Mouse (Mus musculus) midbrain, embryonic 11.5 days (tissue): ENCODE results near the gene Fbxl17. TPM values are rescaled to one million over a fixed set of nuclear protein-coding genes. Genes with fewer than 3 reads are reported as not detected.

Experiments
- ATAC-seq: fragments of 200-750 bp; cut with Nextera tagmentation; 2 replicates; pipeline ENCODE4 v1.8.0; 2017; ENCODE audit warnings: moderate TSS enrichment, moderate library complexity; ENCODE audit not compliant: low FRiP score
- DNase-seq: peaks from one replicate; pipeline ENCODE4 v3.0.0; 2015; ENCODE audit warnings: low spot score; ENCODE audit errors: missing footprints
- H3K27ac ChIP-seq: fragments of 300-500 bp; sonication (generic); 2 replicates; pipeline ENCODE4 v1.5.1; 2014; ENCODE audit warnings: low read depth, low read length
- H3K27me3 ChIP-seq: fragments of 300-500 bp; sonication (generic); 2 replicates; pipeline ENCODE4 v1.6.1; 2014; ENCODE audit warnings: mild to moderate bottlenecking, low read length, moderate library complexity, mixed read lengths; ENCODE audit not compliant: control insufficient read depth, insufficient read depth
- H3K36me3 ChIP-seq: fragments of 300-500 bp; sonication (generic); 2 replicates; pipeline ENCODE4 v1.6.1; 2014; ENCODE audit warnings: mild to moderate bottlenecking, low read length, moderate library complexity, mixed read lengths; ENCODE audit not compliant: control insufficient read depth, insufficient read depth
- H3K4me1 ChIP-seq: fragments of 300-500 bp; sonication (generic); 2 replicates; pipeline ENCODE4 v1.6.1; 2014; ENCODE audit warnings: low read length; ENCODE audit not compliant: control insufficient read depth, insufficient read depth
- H3K4me2 ChIP-seq: fragments of 300-500 bp; sonication (generic); 2 replicates; pipeline ENCODE4 v1.6.1; 2014; ENCODE audit warnings: mild to moderate bottlenecking, moderate library complexity
- H3K4me3 ChIP-seq: fragments of 300-500 bp; sonication (generic); 2 replicates; pipeline ENCODE4 v1.5.1; 2014; ENCODE audit warnings: low read depth, low read length
- H3K9ac ChIP-seq: fragments of 300-500 bp; sonication (generic); 2 replicates; pipeline ENCODE4 v1.6.1; 2014; ENCODE audit warnings: low read length
- H3K9me3 ChIP-seq: fragments of 300-500 bp; sonication (generic); 2 replicates; pipeline ENCODE4 v1.6.1; 2016; ENCODE audit warnings: low read length; ENCODE audit not compliant: control insufficient read depth
- WGBS: fragments of 180-500 bp; shearing (Covaris S2); extraction: QIAGEN DNeasy Blood & Tissue Kit; methylation state at CpG from one replicate; pipeline ENCODE4 v1.1.7; 2014; 5-methylcytosine and 5-hydroxymethylcytosine counted together
- polyA plus RNA-seq: library from polyadenylated mRNA; unstranded; fragments of >200 nt; fragmentation: Nextera tagmentation; extraction: Ambion mirVana; gene quantifications from 2 replicates; pipeline ENCODE4 v1.2.1, GENCODE M21; 2014

The Fbxl17 gene
- polyA plus RNA-seq, 1 experiment from 2014 or later = 15.8 TPM

DNA sequence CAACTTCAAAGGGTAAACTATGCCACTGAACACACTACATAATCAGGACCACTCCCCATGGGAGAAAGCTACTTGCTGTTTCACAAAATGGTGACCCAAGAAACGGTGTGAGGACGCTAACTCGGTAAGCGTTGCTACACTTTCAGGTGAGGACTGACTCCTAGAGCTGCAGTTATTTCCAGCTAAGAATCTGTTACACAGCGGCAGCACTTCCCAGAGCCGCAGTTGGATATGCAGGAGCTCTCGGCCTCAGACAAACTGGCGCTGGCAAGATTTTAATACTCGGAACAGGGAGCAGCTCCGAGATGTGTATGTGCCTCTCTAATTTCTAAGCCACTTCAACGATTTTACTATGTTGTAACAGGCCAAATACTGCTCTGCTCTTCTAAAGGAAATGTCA, 157.4 kb downstream of the Fbxl17 start:
- ATAC-seq = no peak
- no peak overlapping the region for H3K4me3 ChIP-seq
- no peak overlapping the region for H3K27ac ChIP-seq
- H3K36me3 ChIP-seq = 0 out of 2 replicates have a peak, but pooled peaks cover 3% of the 10 kb centered on the region
- DNase-seq = no peak
- H3K9ac ChIP-seq = no peak overlapping the region
- no peaks in the 10 kb centered on the region for H3K4me1 ChIP-seq
- H3K9me3 ChIP-seq = no peaks in the 10 kb centered on the region
- 90% methylated on average over 11 of the region's 11 CpGs for WGBS
- no peaks in the 10 kb centered on the region for H3K27me3 ChIP-seq
- no peak overlapping the region for H3K4me2 ChIP-seq

- Histone ChIP-seq H3K4me2 (no peak overlapping the region), H3K36me3 (no peaks in the 10 kb centered on the region), H3K9ac (no peak overlapping the region), H3K4me1 (no peaks in the 10 kb centered on the region), H3K9me3 (no peaks in the 10 kb centered on the region), H3K4me3 (no peak overlapping the region), H3K27ac (no peak overlapping the region), H3K27me3 (no peaks in the 10 kb centered on the region)
- ATAC-seq (no peak), DNase-seq (no peak)
- 94% methylated on average over 3 of the region's 3 CpGs for WGBS
Measured at GRCm38 (mm10) chr17:63341203-63341602, 158.6 kb downstream of the Fbxl17 start.

DNA sequence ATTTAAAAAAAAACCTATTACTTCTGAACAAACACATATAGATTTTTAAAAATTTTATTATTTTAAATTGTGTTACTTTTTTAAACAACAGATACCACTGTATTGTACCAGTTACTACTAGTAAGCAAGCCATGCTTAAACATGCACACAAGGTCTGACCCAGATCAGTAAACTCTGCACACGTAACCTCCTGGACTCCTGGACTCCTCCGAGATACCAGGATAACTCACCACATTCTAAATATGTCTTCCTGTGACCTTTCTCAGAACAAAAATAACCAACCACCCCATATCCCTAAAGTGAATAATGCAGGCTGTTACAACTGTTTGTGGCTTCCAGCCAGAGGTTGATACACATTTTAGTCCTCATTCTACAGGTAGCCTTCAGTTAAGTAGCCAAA, 170.9 kb downstream of the Fbxl17 start:
- Histone ChIP-seq H3K36me3 (no peaks in the 10 kb centered on the region), H3K27ac (no peak overlapping the region), H3K4me2 (no peak overlapping the region), H3K4me1 (no peaks in the 10 kb centered on the region), H3K9ac (no peak overlapping the region), H3K4me3 (no peak overlapping the region), H3K27me3 (no peaks in the 10 kb centered on the region), H3K9me3 (no peaks in the 10 kb centered on the region)
- no peak for ATAC-seq
- whole genome bisulfite sequencing = 91% methylated on average over 2 of the region's 2 CpGs
- no peak for DNase-seq

- Histone ChIP-seq H3K4me1 (peaks cover 4% of the 10 kb centered on the region; the same call in 1 of the 2 replicates), H3K4me2 (no peak overlapping the region), H3K27ac (no peak overlapping the region), H3K36me3 (no peaks in the 10 kb centered on the region), H3K9ac (no peak overlapping the region), H3K27me3 (no peaks in the 10 kb centered on the region), H3K4me3 (no peak overlapping the region), H3K9me3 (no peaks in the 10 kb centered on the region)
- no peak for DNase-seq
- no peak for ATAC-seq
- 91% methylated on average over 5 of the region's 5 CpGs for WGBS
Measured at GRCm38 (mm10) chr17:63326227-63326626, 173.6 kb downstream of the Fbxl17 start.

DNA sequence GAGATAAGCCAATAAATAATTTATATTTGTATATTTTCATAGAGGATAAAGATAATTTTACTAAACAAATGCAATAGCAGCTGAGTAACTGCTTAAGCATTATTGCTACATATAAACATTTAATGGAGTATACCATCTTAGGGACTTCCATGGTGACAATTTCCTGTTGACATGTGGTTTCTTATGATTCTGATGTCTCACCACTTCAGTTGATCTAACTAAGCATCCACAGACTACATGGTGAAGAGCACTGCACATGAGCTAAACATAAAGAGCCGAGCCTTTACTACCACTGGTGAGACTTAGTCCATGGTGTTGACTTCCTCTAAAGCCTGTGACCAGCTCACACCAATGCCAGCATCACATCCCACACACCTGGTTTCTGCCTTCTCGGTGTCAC, 175.1 kb downstream of the Fbxl17 start:
- no peak for DNase-seq
- no peaks in the 10 kb centered on the region for H3K27me3 ChIP-seq
- H3K4me3 ChIP-seq = no peak overlapping the region
- H3K27ac ChIP-seq = no peak overlapping the region
- no peaks in the 10 kb centered on the region for H3K9me3 ChIP-seq
- H3K36me3 ChIP-seq = no peaks in the 10 kb centered on the region
- 99% methylated on average over 2 of the region's 2 CpGs for WGBS
- no peak overlapping the region for H3K4me2 ChIP-seq
- no peak for ATAC-seq
- peaks cover 6% of the 10 kb centered on the region; the same call in 1 of the 2 replicates for H3K4me1 ChIP-seq
- H3K9ac ChIP-seq = no peak overlapping the region

DNA sequence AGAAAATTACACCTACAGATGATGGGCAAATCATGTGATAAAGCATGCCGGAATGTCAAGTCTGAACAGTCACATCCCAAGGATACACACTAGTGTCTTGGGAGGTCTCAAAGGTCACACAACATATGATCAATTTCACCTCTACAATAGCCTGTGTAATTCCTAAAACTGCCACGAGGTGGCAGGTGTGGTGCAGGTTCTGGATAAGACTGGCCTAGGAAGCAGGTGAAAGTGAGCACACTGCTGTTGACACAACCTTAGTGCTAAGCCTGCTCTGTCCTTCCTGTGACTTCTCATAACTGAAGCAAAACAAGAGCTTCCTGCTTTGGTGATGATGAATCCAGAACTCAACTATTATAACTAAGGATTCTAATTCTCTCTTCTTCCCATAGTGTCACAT, 175.8 kb downstream of the Fbxl17 start:
- DNase-seq = peak; percentile 93
- peak; percentile 60; the same call in 1 of the 2 replicates for ATAC-seq
- 38% methylated on average over 2 of the region's 2 CpGs for WGBS

GRCm38 (mm10) chr17:63322846-63323245, 177.0 kb downstream of the Fbxl17 start:
- Histone ChIP-seq H3K27me3 (no peaks in the 10 kb centered on the region), H3K4me3 (no peak overlapping the region), H3K27ac (no peak overlapping the region), H3K4me2 (no peak overlapping the region), H3K4me1 (peaks cover 6% of the 10 kb centered on the region; the same call in 1 of the 2 replicates), H3K36me3 (no peaks in the 10 kb centered on the region), H3K9ac (no peak overlapping the region), H3K9me3 (no peaks in the 10 kb centered on the region)
- ATAC-seq = no peak
- no peak for DNase-seq
- 90% methylated on average over 7 of the region's 7 CpGs for WGBS

More for the DNA sequence above, 175.8 kb downstream of the Fbxl17 start:
- Histone ChIP-seq H3K4me2 (no peak overlapping the region), H3K4me1 (peaks cover 6% of the 10 kb centered on the region; the same call in 1 of the 2 replicates), H3K4me3 (no peak overlapping the region), H3K9ac (no peak overlapping the region), H3K27me3 (no peaks in the 10 kb centered on the region), H3K9me3 (no peaks in the 10 kb centered on the region), H3K27ac (no peak overlapping the region), H3K36me3 (no peaks in the 10 kb centered on the region)

- no peaks in the 10 kb centered on the region for H3K9me3 ChIP-seq
- H3K4me3 ChIP-seq = no peak overlapping the region
- H3K27ac ChIP-seq = no peak overlapping the region
- no peaks in the 10 kb centered on the region for H3K27me3 ChIP-seq
- no peak overlapping the region for H3K9ac ChIP-seq
- WGBS = 21% methylated on average over 5 of the region's 5 CpGs
- peak; percentile 55; the same call in 1 of the 2 replicates for ATAC-seq
- no peaks in the 10 kb centered on the region; the same call in 1 of the 2 replicates for H3K36me3 ChIP-seq
- H3K4me2 ChIP-seq = no peak overlapping the region
- H3K4me1 ChIP-seq = peaks cover 6% of the 10 kb centered on the region; the same call in 1 of the 2 replicates
- DNase-seq = no peak
Measured at GRCm38 (mm10) chr17:63321290-63321689, 178.5 kb downstream of the Fbxl17 start.

- H3K4me2 ChIP-seq = no peak overlapping the region
- H3K27ac ChIP-seq = no peak overlapping the region
- no peaks in the 10 kb centered on the region for H3K27me3 ChIP-seq
- H3K36me3 ChIP-seq = no peaks in the 10 kb centered on the region; the same call in 1 of the 2 replicates
- no peak for ATAC-seq
- H3K4me1 ChIP-seq = peaks cover 6% of the 10 kb centered on the region; the same call in 1 of the 2 replicates
- H3K4me3 ChIP-seq = no peak overlapping the region
- H3K9ac ChIP-seq = no peak overlapping the region
- no peak for DNase-seq
- WGBS = 86% methylated on average over 7 of the region's 7 CpGs
- H3K9me3 ChIP-seq = no peaks in the 10 kb centered on the region; the same call in 1 of the 2 replicates
Measured at GRCm38 (mm10) chr17:63317518-63317917, 182.3 kb downstream of the Fbxl17 start.
